Mouse (Mus musculus) Patski (cell line): ENCODE data around the gene Nf1. TPM values are rescaled to one million over a fixed set of nuclear protein-coding genes. Genes with fewer than 3 reads are reported as not detected.

Experiments used
- ATAC-seq: fragments of 100-300 bp; one replicate; pipeline ENCODE4 v1.8.0; 2021
- CTCF ChIA-PET: fragments of 350-600 bp; sonication (Branson Sonifier 250); formaldehyde crosslinking; loops from one replicate; lab custom pipeline; 2022; ENCODE audit warnings: inconsistent platforms; lab: Charles Lee
- POLR2A ChIA-PET: fragments of 350-600 bp; sonication (Branson Sonifier 250); formaldehyde crosslinking; loops from one replicate; lab custom pipeline; 2022; ENCODE audit warnings: antibody characterized with exemption, inconsistent platforms; lab: Charles Lee
- DNase-seq: peaks from one replicate; pipeline ENCODE4 v3.0.0-alpha.2; 2011; ENCODE audit warnings: low read depth, low spot score
- H3K27me3 ChIP-seq: fragments of 371-371 bp; one replicate; pipeline ENCODE4 v1.5.1; 2021
- CTCF ChIP-seq: fragments of 100-300 bp; IDR thresholded peaks from one replicate; pipeline ENCODE4 v1.5.1; 2021
- in situ Hi-C: fragments of 300-500 bp; cut with MboI; formaldehyde crosslinking; loops from 3 replicates; pipeline ENCODE4 v1.11.1; 2018; ENCODE audit warnings: low pct_unique_long_range_greater_than_20kb, mixed read lengths
- polyA plus RNA-seq: library from polyadenylated mRNA; unstranded; gene quantifications from one replicate; pipeline ENCODE4 v1.2.3, GENCODE M21; 2021

Nf1 gene
- polyA plus RNA-seq, 1 experiment from 2014 or later = 24.1 TPM

DNA sequence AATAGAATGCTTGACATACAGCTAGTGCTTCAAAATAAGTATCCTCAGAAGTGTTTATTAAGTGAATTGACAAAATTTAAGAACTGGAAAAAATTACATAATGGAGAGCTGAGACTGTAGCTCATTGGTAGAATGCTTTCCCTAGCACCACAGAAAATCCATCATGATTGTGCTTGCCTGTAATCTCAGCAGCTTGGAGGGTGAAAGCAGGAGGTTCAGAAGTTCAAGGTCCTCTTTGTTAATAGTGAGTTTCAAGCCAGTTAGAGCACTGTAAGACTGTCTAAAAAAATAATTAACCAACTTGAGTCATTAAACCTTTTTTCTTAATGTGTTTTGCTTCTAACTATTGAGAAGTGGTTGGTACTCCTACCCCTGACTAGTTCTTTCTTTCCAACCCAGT is 108.9 kb downstream of the Nf1 start:
- in situ Hi-C loops = no loop called here
- ATAC-seq = no peak
- POLR2A ChIA-PET = no interaction called here
- no peak for TF ChIP-seq CTCF
- CTCF ChIA-PET = interaction anchor here (0.7 to 2.1 kb wide), 3 partner anchors 21 to 118 kb away, joined by 3 to 4 read pairs (median 3); no protein-coding TSS in a partner anchor
- DNase-seq = no peak
- no peaks in the 10 kb centered on the region for H3K27me3 ChIP-seq

DNA sequence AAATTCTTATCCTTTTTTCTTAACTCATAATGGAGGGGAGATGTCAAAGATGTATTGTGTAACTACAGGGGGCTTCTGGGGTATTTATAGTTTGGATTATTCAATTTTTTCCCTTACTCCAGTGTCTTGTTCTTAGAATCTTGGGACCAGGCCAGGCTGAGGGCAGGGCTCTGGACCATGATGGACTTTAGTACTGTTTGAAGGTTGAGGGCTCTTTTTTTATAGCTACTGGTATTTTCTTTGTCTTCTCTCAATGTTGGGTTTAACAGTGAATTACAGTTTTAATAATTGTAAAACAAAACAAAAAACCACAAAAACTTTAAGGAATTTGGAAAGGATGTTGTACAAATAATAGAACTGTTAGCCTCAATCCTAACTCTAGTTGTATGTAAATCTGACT is 113.5 kb downstream of the Nf1 start:
- in situ Hi-C loops = no loop called here
- CTCF ChIA-PET = interaction anchor here (0.9 kb wide), 1 partner anchor 65 kb away, joined by 3 read pairs; no protein-coding TSS in a partner anchor
- ATAC-seq = no peak

DNA sequence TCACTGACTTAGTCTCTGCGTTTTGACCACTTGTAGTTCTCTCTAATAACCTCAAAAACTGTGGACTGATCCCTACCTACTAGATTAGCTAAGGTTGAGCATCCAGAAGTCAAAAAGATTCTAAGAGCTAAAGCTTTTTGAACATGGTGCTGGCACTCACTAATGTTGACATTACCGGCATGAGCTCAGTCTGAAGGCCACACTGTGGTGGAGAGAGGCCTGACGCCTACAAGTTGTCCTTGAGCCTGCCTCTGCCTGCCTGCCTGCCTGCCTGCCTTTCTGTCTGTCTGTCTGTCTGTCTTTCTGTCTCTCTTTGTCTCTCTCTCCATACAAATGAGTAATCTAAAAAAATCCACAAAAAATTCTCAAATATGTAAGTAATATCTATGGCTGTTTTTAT is 118.4 kb downstream of the Nf1 start:
- ATAC-seq (no peak), DNase-seq (no peak)
- in situ Hi-C loops = no loop called here
- TF ChIP-seq CTCF = no peak
- H3K27me3 ChIP-seq = no peaks in the 10 kb centered on the region
- ChIA-PET CTCF (no interaction called here), POLR2A (no interaction called here)

More for the DNA sequence above, 113.5 kb downstream of the Nf1 start:
- H3K27me3 ChIP-seq = no peaks in the 10 kb centered on the region
- DNase-seq = no peak
- no peak for TF ChIP-seq CTCF
- POLR2A ChIA-PET = interaction anchor here (1.0 kb wide), 1 partner anchor 23 kb away, joined by 3 read pairs; no protein-coding TSS in a partner anchor

DNA sequence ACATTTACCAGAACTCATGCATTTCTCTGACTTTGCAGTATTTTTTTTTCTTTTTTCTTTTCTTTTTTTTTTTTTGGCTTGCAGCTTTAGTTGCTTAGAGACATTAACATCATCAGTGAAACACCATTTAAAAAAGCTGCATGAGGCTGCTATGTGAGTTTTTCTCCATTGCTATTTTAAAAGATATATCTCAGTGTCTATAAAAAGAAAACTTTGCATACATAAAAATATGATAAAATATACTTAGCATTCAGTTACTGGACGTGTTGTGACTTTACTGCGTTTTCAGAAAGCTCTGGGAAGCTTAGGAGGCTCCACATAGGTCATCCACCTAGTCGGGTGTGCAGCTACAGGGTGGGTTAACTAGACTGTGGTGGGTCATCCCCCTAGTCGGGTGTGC is 120.4 kb downstream of the Nf1 start:
- POLR2A ChIA-PET = interaction anchor here (0.6 kb wide), 1 partner anchor 1193 kb away, joined by 3 read pairs; no protein-coding TSS in a partner anchor
- TF ChIP-seq CTCF = no peak
- no peak for DNase-seq
- no peaks in the 10 kb centered on the region for H3K27me3 ChIP-seq
- in situ Hi-C loops = no loop called here
- CTCF ChIA-PET = no interaction called here
- no peak for ATAC-seq

DNA sequence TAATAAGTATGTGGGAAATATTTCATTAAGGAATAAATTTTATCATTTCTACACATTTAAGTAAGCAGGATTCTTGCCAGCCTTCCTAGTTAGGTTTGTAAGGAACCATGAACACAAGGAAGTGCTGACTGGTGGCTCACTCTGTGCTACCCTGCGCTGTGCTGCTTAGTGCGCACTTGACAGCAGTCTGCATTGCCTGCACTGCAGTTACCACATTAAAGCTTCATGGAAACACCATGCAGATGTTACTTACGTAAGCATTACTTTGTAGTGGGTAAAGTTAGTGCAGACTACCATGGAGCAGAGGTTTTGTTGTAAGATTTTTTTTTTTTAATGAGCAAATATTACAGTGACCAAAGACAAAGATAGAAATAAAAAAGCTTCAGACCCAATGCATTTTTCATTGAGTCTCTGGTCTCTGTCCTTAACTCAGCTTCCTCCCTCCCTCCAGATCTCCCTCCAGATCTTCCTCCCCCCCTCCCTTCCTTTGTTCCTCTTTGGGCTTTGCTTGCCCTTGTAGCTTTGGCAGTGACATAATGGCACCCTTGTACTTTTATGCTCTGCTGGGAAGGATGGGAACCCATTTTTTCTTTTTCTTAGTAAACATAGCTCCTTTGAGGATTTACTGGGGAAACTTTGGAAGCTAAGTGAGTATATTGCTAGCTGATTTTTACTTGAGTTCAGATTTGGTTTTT is 121.4 kb downstream of the Nf1 start:
- ChIA-PET POLR2A (no interaction called here), CTCF (interaction anchor here (1.5 kb wide), 1 partner anchor 11 kb away, joined by 3 read pairs; no protein-coding TSS in a partner anchor)
- in situ Hi-C loops = no loop called here
- no peak for ATAC-seq
- H3K27me3 ChIP-seq = no peaks in the 10 kb centered on the region
- no peak for DNase-seq
- no peak for TF ChIP-seq CTCF

DNA sequence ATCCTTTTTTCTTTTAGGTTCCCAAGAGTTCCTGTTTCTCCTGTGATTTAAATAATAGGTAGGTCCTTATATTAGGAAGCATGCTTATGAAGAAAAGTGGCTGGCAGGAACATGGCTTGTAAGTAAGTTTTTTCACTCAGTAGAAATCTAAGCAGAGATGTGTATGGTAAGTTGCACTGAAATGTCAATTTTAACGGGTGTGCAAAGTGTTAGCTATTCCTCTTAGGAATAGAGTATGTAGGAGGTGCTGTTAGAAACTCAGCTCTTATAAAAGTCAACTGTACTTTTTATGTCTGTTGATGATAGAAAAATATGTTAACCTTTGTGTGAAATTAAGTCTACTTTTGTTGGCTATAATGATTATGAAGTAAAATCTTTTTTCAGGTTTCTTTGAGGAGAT is 128.6 kb downstream of the Nf1 start:
- in situ Hi-C loops = no loop called here
- DNase-seq (no peak), ATAC-seq (no peak)
- no peak for TF ChIP-seq CTCF
- ChIA-PET POLR2A (no interaction called here), CTCF (no interaction called here)
- H3K27me3 ChIP-seq = no peaks in the 10 kb centered on the region

DNA sequence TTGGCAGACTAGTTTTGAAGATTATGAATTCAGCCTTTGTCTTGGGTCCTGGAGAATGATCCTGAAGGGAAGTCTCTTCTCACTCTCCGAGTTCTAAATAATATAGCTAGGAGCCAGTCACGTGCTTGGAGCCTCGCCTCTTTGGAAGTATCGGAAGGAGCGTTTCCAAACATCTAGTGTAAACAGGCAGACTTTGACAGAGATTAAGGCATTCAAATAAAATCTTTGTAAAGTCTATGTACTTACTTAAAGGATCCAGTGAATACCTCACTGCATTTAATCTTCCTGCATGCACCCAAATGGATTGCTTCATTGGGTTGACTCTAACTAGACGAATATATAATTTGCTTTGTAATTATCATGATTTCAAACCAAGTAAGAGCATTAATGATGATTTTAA is 143.9 kb downstream of the Nf1 start:
- TF ChIP-seq CTCF = no peak
- no peaks in the 10 kb centered on the region for H3K27me3 ChIP-seq
- no peak for DNase-seq
- POLR2A ChIA-PET = interaction anchor here (1.0 kb wide), 1 partner anchor 11 kb away, joined by 3 read pairs; no protein-coding TSS in a partner anchor
- ATAC-seq = no peak
- in situ Hi-C loops = no loop called here
- CTCF ChIA-PET = interaction anchor here (1.3 to 1.8 kb wide), 2 partner anchors 10 to 70 kb away, joined by 3 read pairs; no protein-coding TSS in a partner anchor

DNA sequence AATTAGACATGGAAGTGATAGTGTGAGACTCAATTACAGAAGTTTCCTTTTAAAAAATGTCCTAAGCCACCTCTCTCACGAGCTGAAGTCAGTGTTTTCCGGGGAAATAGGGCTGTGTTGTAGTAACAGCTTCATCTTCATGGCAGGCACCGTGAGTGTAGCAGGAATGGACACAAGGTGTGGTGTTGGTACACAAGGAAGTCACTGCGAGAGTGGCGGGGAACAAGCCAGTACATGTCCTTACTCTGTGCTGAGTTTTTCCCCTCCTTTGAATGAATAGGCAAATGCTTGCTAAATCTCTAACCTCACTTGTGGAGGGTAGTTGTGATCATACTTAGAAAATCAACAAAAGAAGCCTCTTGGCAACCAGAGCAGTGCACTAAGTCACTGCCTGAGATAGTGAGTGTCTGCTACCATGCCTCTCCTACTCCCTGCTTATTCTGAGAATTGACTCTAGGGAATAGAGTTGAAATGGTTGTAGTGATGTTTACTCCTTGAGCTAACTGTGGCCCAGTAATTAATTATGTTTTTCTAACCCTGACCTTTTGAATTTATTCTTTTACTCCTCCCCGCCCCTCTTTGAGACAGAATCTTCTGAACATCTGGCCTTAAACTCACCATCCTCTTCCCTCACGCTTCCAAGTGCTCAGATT is 144.5 kb downstream of the Nf1 start:
- no peaks in the 10 kb centered on the region for H3K27me3 ChIP-seq
- ATAC-seq (no peak), DNase-seq (no peak)
- ChIA-PET CTCF (interaction anchor here (1.2 to 1.8 kb wide), 2 partner anchors 9 to 69 kb away, joined by 3 read pairs; no protein-coding TSS in a partner anchor), POLR2A (no interaction called here)
- in situ Hi-C loops = no loop called here
- no peak for TF ChIP-seq CTCF

DNA sequence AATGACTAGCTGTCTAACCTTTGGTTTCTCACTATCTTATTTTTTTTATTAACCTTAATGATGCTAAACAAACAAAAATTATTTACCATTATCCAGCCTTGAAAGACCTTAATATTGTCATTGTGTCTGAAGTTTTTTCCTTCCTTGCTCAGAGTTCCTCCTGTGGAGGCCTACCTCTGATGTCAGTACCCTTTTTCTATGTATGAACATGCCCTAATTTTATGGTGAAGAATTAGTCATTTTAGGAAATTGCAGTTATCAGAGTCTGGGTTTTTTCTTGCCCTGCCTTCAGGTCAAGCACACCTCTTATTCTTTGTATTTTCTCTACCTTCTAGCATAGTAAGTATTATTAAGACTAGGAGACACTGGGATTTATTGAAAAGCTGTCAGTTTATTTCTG is 145.2 kb downstream of the Nf1 start:
- ChIA-PET POLR2A (no interaction called here), CTCF (interaction anchor here (1.2 kb wide), 1 partner anchor 8 kb away, joined by 3 read pairs; no protein-coding TSS in a partner anchor)
- in situ Hi-C loops = no loop called here
- no peaks in the 10 kb centered on the region for H3K27me3 ChIP-seq
- DNase-seq (no peak), ATAC-seq (no peak)
- TF ChIP-seq CTCF = no peak

DNA sequence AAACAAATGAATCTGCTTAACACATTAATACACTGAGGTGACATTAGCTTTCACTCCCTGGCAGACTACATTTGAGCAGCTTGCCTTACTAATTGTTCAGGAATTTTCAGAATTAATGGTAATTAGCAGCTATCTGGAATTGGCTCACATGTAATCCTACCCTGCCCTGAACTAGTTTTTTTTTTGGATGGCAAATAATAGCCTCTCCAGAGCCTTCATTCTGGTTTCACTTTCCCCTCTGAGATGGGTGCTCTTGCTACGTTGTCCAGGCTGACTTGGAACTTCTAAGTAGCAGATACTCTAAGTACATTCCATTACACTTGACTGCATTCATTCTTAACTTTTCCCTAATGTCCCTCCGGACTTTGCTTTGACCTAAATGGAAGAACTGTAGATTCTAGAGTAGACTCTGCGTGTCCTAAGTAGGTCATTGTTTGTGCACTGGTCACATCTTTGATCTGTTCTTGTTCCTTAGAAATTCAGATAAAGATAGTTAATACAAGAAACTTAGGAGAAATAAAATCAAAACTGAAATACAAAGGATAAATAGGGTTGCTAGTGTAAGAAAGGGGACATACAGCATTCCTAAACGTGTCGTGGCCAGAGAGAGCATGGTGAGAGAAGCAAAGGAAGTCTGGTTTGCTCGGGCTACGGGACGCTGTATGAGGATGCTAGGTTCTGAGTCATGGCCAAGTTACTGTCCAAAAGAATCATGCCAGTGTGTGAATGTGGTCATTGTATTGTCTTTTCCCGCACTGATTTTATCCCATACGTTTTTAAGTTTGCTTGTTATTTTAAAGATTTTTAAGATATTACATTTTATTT is 155.7 kb downstream of the Nf1 start:
- no peak for DNase-seq

More for the DNA sequence above, 155.7 kb downstream of the Nf1 start:
- POLR2A ChIA-PET = interaction anchor here (1.6 kb wide), 1 partner anchor 12 kb away, joined by 3 read pairs; no protein-coding TSS in a partner anchor
- in situ Hi-C loops = no loop called here
- H3K27me3 ChIP-seq = no peaks in the 10 kb centered on the region
- TF ChIP-seq CTCF = no peak
- CTCF ChIA-PET = interaction anchor here (0.9 to 1.2 kb wide), 2 partner anchors 13 to 39 kb away, joined by 3 to 4 read pairs; no protein-coding TSS in a partner anchor
- ATAC-seq = peak; percentile 47
